Mouse (Mus musculus) bone marrow macrophage, adult 2 months (primary cell): ENCODE results near the gene Aunip. TPM values are rescaled to one million over a fixed set of nuclear protein-coding genes. Genes with fewer than 3 reads are reported as not detected.

Source experiments
- H3K27ac ChIP-seq: 2 replicates; pipeline ENCODE4 v1.5.1; 2012; ENCODE audit warnings: low read depth, low read length; ENCODE audit not compliant: insufficient read depth
- H3K4me1 ChIP-seq: 2 replicates; pipeline ENCODE4 v1.6.1; 2012; ENCODE audit warnings: low read length; ENCODE audit not compliant: control insufficient read depth, insufficient read depth
- H3K4me3 ChIP-seq: 2 replicates; pipeline ENCODE4 v1.5.1; 2012; ENCODE audit warnings: mild to moderate bottlenecking, low read length, moderate library complexity; ENCODE audit not compliant: insufficient read depth
- CTCF ChIP-seq: IDR thresholded peaks from 2 replicates; pipeline ENCODE4 v1.5.1; 2012; ENCODE audit warnings: low read depth, mild to moderate bottlenecking, low read length, moderate library complexity
- POLR2A ChIP-seq: IDR thresholded peaks from 2 replicates; pipeline ENCODE4 v1.6.1; 2012; ENCODE audit warnings: mild to moderate bottlenecking, low read depth, low read length, borderline replicate concordance
- polyA plus RNA-seq: library from polyadenylated mRNA; stranded (reverse); fragments of >200 nt; gene quantifications from 2 replicates; pipeline ENCODE4 v1.2.4, GENCODE M21; 2012; ENCODE audit not compliant: missing spikeins, insufficient read depth, insufficient read length

Aunip gene
- polyA plus RNA-seq, 1 experiment, result 4.0 TPM

DNA sequence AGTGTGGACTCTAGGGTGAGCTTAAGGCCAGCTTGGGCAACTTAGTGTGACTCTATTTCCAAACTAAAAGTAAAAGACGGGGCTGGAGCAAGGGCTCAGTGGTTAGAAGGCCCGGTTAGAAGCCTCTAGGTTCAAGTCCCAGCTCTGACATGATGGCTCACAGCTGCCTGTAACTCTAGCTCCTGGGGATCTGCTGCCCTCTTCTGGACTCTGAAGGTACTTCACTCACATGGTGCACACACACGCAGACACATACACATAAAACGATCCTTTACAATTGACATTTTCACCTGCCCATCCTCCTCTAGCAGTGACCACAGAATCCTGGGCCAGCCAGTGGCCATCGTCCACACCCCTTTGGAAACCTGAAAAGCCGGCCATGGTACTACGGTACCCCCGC lies 39.1 kb downstream of the Aunip start:
- Histone ChIP-seq H3K4me3 (no peak overlapping the region), H3K4me1 (peaks cover 29% of the 10 kb centered on the region), H3K27ac (no peak overlapping the region)
- TF ChIP-seq POLR2A (no peak), CTCF (0 out of 2 replicates have a peak, but pooled peaks have one; percentile 27)

DNA sequence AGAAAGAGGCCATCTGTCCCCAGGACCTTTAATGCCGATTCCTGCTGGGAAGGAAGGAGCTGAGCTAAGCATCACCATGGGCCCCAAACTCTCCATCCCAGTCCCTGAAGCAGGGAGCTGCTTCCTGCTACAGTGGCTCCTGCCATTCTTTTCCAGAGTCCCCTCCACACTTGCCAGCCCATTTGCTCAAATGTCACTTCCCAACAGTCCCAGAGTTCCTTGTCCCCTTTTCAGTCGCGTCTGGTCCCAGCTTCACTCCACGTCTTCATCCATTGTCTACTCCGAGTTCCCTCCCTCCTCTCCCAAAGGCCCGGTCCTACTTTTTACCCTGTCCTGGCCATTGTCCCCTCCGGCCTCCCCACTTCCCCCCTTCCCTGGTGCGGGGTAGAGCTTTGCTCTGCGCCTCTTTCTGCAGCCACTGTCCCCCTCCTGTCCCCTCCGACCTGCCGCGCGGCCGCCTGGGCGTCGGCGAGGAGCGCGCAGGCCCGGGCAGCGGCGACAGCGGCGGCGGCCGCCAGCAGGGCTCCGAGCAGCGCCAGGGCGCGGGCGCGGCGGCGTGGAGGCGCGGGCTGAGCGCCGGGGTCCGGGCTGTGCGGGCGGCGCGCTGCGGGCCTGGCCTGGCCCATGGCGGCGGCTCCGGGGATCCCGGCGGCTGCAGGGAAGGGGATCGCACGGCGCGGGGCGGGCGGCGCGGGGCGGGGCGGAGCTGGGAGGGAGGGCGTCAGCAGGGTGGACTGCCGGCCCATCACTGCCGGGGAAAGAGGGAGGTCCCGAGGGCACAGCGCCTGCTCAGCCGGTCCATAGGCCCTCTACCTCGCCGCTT lies 40.9 kb downstream of the Aunip start, which contains the start of gene Selenon:
Gene Selenon (minus strand): TSS at position 673 of the 823 bp plus-strand sequence.
- Histone ChIP-seq H3K4me1 (peaks cover 25% of the 10 kb centered on the region), H3K27ac (no peak within 1 kb of the TSS), H3K4me3 (peak within 1 kb of the TSS; percentile 82)
- TF ChIP-seq CTCF (no peak), POLR2A (no peak)

DNA sequence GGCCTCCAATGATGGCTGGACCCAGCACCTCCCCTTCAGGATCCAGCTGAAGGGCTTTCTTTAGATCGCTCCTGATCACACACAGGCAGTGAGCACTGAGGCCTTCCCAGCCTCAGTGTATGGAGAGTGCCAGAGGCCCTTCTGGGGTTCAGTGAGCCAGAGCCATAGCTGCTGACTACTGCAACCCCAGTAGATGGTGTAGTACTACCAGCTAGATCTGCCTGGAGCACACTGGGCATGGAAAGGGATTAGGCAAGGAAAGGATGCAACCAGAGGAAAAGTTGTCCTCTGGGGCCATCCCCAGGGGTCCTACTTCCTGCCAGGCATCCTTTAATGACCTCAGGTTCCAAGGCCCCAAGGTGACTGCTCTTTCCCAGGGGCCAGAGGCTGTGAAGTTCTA lies 42.8 kb downstream of the Aunip start:
- H3K27ac ChIP-seq, result no peak overlapping the region
- TF ChIP-seq CTCF, result no peak
- no peak for TF ChIP-seq POLR2A
- H3K4me3 ChIP-seq, result no peak overlapping the region
- peaks cover 15% of the 10 kb centered on the region for H3K4me1 ChIP-seq

DNA sequence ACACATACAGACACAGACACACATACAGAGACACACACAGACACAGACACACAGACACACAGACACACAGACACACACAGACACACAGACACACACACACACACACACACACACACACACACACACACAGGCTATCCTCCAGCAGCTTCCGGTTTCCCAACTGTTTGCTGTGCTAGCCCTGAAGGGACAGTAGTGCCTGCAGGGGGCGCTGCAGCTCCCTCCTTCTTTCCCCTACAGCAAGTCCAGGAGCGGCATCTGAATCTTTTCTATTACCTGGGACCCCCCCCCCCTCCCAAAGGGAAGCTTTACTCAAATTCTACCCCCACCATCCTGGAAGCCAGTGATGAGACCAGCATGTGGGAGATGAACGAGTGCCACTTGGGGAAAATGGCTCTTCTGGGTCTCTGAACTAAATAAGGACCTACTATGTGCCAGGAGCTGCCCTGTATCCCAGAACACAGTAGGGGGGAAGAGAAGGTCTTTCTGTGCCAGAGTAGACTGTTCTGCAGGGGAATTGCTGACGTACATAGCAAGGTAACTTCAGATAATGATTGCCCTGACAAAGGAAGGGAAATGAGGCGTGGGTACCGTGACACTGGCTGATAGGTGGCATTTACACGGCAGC lies 45.3 kb downstream of the Aunip start:
- peak; percentile 29; the same call in 1 of the 2 replicates for TF ChIP-seq CTCF
- TF ChIP-seq POLR2A, result no peak
- Histone ChIP-seq H3K4me3 (no peak overlapping the region), H3K27ac (no peak overlapping the region), H3K4me1 (peaks cover 12% of the 10 kb centered on the region)

DNA sequence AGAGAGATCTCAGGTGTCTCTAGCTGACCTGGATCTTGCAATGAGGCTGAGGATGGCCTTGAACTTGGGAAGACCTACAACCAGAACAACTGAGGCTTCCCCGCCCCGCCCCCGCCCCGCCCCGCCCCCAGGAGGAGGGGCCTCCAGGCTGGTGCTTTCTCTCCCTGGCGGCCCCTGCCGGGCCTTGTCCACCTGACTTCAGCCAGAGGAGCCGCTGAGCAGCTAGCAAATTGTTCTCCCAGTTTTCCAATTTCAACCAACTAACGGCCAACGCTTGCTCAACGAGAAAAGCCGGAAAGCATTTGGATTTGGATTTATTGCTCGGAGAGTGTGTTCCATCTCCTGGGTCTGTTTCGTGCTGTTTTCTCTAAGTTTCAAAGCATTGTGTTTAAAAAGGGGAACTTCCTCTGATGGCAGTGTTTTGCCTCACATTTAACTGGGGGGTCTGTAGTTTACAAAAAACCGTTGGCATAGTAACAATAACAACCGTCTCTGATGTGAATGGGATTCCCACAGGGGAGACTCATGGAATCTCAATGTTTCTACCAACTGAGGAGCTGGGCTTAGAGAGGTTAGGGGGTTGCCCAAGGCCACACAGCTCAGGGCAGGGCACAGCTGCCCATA lies 46.9 kb downstream of the Aunip start:
- Histone ChIP-seq H3K27ac (peak overlapping the region; percentile 50), H3K4me3 (no peak overlapping the region), H3K4me1 (peaks cover 7% of the 10 kb centered on the region)
- TF ChIP-seq POLR2A, result no peak
- TF ChIP-seq CTCF, result no peak

DNA sequence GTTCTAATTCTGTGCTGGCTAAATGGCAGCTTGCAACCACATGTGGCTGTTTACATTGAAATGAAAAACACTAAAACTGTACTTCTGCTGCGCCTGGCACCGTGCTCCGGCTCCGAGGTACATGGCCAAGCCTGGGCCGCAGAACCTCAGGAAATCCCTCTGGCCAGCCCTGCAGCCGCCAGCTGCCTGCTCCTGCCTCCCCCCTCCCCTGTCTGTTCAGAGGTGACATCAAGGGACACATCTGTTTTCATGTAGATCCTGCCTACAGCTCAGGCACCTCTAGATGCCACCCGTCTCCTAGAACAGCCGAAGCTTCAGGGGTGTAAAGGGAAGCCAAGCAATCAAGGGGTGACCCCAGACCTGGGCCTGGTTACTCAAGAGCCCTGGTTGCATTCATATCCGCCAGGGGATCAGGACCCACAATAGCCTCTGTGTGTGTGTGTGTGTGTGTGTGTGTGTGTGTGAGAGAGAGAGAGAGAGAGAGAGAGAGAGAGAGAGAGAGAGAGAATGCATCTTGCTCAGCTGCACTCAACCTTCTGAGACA lies 47.8 kb downstream of the Aunip start:
- Histone ChIP-seq H3K4me3 (no peak overlapping the region), H3K4me1 (peaks cover 7% of the 10 kb centered on the region), H3K27ac (no peak overlapping the region)
- no peak for TF ChIP-seq POLR2A
- no peak for TF ChIP-seq CTCF

DNA sequence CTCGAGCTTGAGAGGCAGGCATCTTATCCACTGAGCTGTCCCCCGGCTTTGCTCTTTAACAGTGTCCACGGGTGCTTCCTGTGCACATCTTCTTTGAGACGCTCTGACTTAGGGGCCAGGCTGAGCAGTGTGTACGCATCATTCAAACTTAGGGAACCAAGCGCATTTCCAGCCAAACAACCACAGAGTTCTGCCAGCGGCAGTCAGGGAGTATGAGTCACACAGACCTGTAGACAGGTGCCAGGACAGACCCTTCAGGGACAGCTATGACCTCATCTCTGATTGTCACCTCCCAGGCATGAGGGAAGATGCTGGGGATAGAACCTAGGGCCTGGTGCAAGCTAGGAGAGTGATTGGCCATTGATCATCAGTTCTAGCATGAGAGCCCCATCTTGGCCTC lies 48.4 kb downstream of the Aunip start:
- H3K4me3 ChIP-seq, result no peak overlapping the region
- H3K27ac ChIP-seq, result no peak overlapping the region
- TF ChIP-seq POLR2A, result no peak
- TF ChIP-seq CTCF, result no peak
- peaks cover 7% of the 10 kb centered on the region for H3K4me1 ChIP-seq

DNA sequence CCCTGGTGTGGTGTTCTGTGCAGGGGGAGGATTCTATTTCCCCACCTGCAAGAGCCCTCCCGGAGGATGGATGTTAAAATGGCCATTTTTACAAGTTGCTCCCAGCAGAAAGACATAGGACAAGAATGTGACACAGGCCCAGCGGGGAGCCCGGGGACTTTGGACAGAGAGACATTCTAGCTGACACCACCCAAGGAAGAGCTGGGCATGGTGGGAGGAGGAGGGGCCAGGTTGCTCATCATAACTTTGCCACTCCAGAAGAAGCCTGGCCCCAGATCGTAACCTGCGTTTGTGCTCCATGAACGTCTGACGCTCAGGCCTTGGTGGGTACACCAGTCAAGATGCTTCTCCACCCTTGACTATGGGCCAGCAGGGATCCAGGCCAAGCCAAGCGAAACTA lies 49.9 kb downstream of the Aunip start:
- TF ChIP-seq POLR2A (no peak), CTCF (no peak)
- Histone ChIP-seq H3K27ac (no peak overlapping the region), H3K4me1 (peaks cover 7% of the 10 kb centered on the region), H3K4me3 (no peak overlapping the region)

DNA sequence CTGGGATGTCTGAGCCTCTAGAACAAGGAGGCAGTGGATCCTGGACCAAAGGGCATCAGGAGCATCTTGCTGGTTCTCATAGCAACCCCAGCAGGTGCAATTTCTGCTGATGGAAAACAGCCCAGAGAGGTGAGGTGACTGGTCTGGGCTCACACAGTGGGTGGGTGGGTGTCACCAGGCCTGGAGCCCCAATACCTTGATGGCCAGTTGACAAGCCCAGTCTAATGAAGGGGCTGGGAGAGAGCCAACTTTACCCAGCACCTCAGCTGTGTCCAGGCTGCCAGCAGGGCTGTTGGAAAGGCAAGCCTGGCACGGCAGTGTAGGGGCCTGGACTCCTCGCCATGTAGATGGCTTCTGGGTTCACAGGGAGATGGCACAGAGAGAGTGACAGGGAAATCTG lies 51.2 kb downstream of the Aunip start:
- TF ChIP-seq CTCF, result no peak
- H3K27ac ChIP-seq, result no peak overlapping the region
- no peak overlapping the region for H3K4me3 ChIP-seq
- H3K4me1 ChIP-seq, result peaks cover 5% of the 10 kb centered on the region

DNA sequence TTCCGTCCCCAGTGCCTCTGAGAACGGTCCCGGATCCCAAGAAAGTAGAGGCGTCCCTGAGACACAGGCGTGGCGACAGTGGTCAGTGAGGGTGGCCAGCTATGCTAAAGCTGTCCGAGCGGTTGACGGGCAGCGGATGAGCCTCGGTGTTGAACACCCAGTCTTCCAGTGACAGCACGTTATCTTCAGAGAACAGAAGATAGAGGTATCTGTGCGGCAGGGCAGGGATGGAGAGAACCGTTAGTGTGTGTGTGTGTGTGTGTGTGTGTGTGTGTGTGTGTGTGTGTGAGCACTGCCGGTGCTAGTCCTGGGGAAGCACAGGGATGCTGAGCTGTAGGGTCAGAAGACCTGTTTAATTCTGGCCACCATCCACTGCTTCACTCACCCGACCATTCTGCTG lies 52.8 kb downstream of the Aunip start:
- no peak overlapping the region for H3K4me3 ChIP-seq
- no peaks in the 10 kb centered on the region for H3K4me1 ChIP-seq
- H3K27ac ChIP-seq, result no peak overlapping the region
- TF ChIP-seq POLR2A (no peak), CTCF (no peak)

DNA sequence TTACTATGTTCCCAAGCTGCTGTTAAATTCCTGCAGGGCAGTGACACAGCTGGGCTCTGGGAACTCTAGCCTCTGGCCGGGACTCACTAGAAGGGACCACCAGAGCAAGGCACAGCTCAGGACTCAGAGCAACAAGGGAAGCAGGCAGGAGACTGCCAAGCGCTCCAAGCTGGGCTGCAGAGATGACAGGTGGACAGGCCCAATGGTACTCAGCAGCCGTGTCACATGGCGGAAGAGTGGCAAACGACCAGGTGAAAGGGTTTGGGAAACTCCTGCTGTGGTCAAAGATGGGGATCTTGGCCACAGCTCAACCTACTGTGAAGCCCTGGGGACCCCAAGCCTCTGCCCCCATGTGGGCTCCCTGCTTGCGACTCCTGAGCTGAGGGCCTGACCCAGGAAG lies 53.3 kb downstream of the Aunip start:
- no peak for TF ChIP-seq CTCF
- no peak for TF ChIP-seq POLR2A
- no peak overlapping the region for H3K27ac ChIP-seq
- H3K4me3 ChIP-seq, result no peak overlapping the region
- no peaks in the 10 kb centered on the region for H3K4me1 ChIP-seq
